Mouse (Mus musculus): ENCODE results near the gene Ttc21b. TPM values are rescaled to one million over a fixed set of nuclear protein-coding genes. Genes with fewer than 3 reads are reported as not detected.
"Not testable (repeated sequence)": the region's sequence is repeated elsewhere in the genome, so short reads cannot be mapped to it uniquely, and the experiment has no call there.

The Ttc21b gene
- polyA plus RNA-seq, 1 experiment from 2014 or later, result 12.5 TPM

- Histone ChIP-seq H3K27me3 (no peaks in the 10 kb centered on the region), H3K9ac (no peak overlapping the region), H3K27ac (no peak overlapping the region), H3K4me2 (no peak overlapping the region), H3K9me3 (no peaks in the 10 kb centered on the region), H3K4me1 (no peaks in the 10 kb centered on the region), H3K36me3 (peaks cover 10% of the 10 kb centered on the region; the same call in 1 of the 2 replicates), H3K4me3 (no peak overlapping the region)
- WGBS, result 94% methylated on average over 5 of the region's 5 CpGs
- ATAC-seq (ENCODE audit: insufficient number of reproducible peaks, low FRiP score, low TSS enrichment, low read depth), result no peak
These were observed 66.3 kb downstream of the Ttc21b start for GRCm38 (mm10) chr2:66190157-66190556.

- WGBS, result 96% methylated on average over 12 of the region's 12 CpGs
- H3K27me3 ChIP-seq; H3K9ac ChIP-seq; H3K4me1 ChIP-seq; H3K9me3 ChIP-seq; H3K4me2 ChIP-seq; H3K27ac ChIP-seq; ATAC-seq (ENCODE audit: insufficient number of reproducible peaks, low FRiP score, low TSS enrichment, low read depth); H3K36me3 ChIP-seq; H3K4me3 ChIP-seq: not testable (repeated sequence)
These were observed 67.2 kb downstream of the Ttc21b start for GRCm38 (mm10) chr2:66189197-66189596.

- no peaks in the 10 kb centered on the region for H3K9me3 ChIP-seq
- no peak for ATAC-seq (ENCODE audit: insufficient number of reproducible peaks, low FRiP score, low TSS enrichment, low read depth)
- WGBS, result 75% methylated on average over 6 of the region's 6 CpGs
- H3K4me3 ChIP-seq, result no peak overlapping the region
- H3K4me1 ChIP-seq, result no peaks in the 10 kb centered on the region
- H3K27me3 ChIP-seq, result no peaks in the 10 kb centered on the region
- H3K4me2 ChIP-seq, result no peak overlapping the region
- no peak overlapping the region for H3K9ac ChIP-seq
- H3K27ac ChIP-seq, result no peak overlapping the region
- peaks cover 5% of the 10 kb centered on the region; the same call in 1 of the 2 replicates for H3K36me3 ChIP-seq
These were observed 68.9 kb downstream of the Ttc21b start for GRCm38 (mm10) chr2:66187520-66187919.

- 84% methylated on average over 7 of the region's 7 CpGs for WGBS
- ATAC-seq (ENCODE audit: insufficient number of reproducible peaks, low FRiP score, low TSS enrichment, low read depth), result no peak
- H3K36me3 ChIP-seq, result peaks cover 5% of the 10 kb centered on the region; the same call in 1 of the 2 replicates
These were observed 71.8 kb downstream of the Ttc21b start for GRCm38 (mm10) chr2:66184431-66185164.

GRCm38 (mm10) chr2:66180293-66180692, 76.1 kb downstream of the Ttc21b start:
- Histone ChIP-seq H3K4me3 (0 out of 2 replicates have a peak overlapping the region, but pooled peaks have one; percentile 2), H3K9me3 (no peaks in the 10 kb centered on the region), H3K9ac (no peak overlapping the region), H3K27ac (no peak overlapping the region), H3K4me1 (peaks cover 3% of the 10 kb centered on the region; the same call in 1 of the 2 replicates), H3K27me3 (no peaks in the 10 kb centered on the region), H3K36me3 (no peaks in the 10 kb centered on the region), H3K4me2 (peak overlapping the region; percentile 28; the same call in 1 of the 2 replicates)
- ATAC-seq (ENCODE audit: insufficient number of reproducible peaks, low FRiP score, low TSS enrichment, low read depth), result 0 out of 2 replicates have a peak, but pooled peaks have one; percentile 63
- 12% methylated on average over 10 of the region's 10 CpGs for WGBS

More at GRCm38 (mm10) chr2:66184431-66185164, 71.8 kb downstream of the Ttc21b start:
- Histone ChIP-seq H3K27ac (no peak overlapping the region), H3K4me1 (peaks cover 3% of the 10 kb centered on the region; the same call in 1 of the 2 replicates), H3K9ac (no peak overlapping the region), H3K4me3 (no peak overlapping the region), H3K9me3 (no peaks in the 10 kb centered on the region), H3K27me3 (no peaks in the 10 kb centered on the region), H3K4me2 (no peak overlapping the region)

GRCm38 (mm10) chr2:66179782-66180181, 76.6 kb downstream of the Ttc21b start:
- no peak for ATAC-seq (ENCODE audit: insufficient number of reproducible peaks, low FRiP score, low TSS enrichment, low read depth)
- H3K27ac ChIP-seq, result no peak overlapping the region
- no peaks in the 10 kb centered on the region for H3K27me3 ChIP-seq
- peaks cover 3% of the 10 kb centered on the region; the same call in 1 of the 2 replicates for H3K4me1 ChIP-seq
- H3K9ac ChIP-seq, result no peak overlapping the region
- no peak overlapping the region; the same call in 1 of the 2 replicates for H3K4me3 ChIP-seq
- no peaks in the 10 kb centered on the region for H3K36me3 ChIP-seq
- H3K4me2 ChIP-seq, result 0 out of 2 replicates have a peak overlapping the region, but pooled peaks have one; percentile 17
- 23% methylated on average over 10 of the region's 10 CpGs for WGBS
- no peaks in the 10 kb centered on the region for H3K9me3 ChIP-seq

- no peaks in the 10 kb centered on the region for H3K9me3 ChIP-seq
- 65% methylated on average over 5 of the region's 5 CpGs for WGBS
- no peak for ATAC-seq (ENCODE audit: insufficient number of reproducible peaks, low FRiP score, low TSS enrichment, low read depth)
- H3K27ac ChIP-seq, result no peak overlapping the region
- peaks cover 3% of the 10 kb centered on the region; the same call in 1 of the 2 replicates for H3K4me1 ChIP-seq
- no peak overlapping the region for H3K9ac ChIP-seq
- H3K36me3 ChIP-seq, result no peaks in the 10 kb centered on the region
- no peak overlapping the region for H3K4me3 ChIP-seq
- H3K27me3 ChIP-seq, result no peaks in the 10 kb centered on the region
- H3K4me2 ChIP-seq, result no peak overlapping the region
These were observed 77.6 kb downstream of the Ttc21b start for GRCm38 (mm10) chr2:66178848-66179215.

GRCm38 (mm10) chr2:66177886-66178847, 78.2 kb downstream of the Ttc21b start:
- WGBS, result 65% methylated on average over 9 of the region's 9 CpGs
- Histone ChIP-seq H3K9ac (no peak overlapping the region), H3K4me1 (peaks cover 3% of the 10 kb centered on the region; the same call in 1 of the 2 replicates), H3K27me3 (no peaks in the 10 kb centered on the region), H3K4me2 (no peak overlapping the region), H3K27ac (no peak overlapping the region), H3K9me3 (no peaks in the 10 kb centered on the region), H3K36me3 (no peaks in the 10 kb centered on the region), H3K4me3 (no peak overlapping the region)
- no peak for ATAC-seq (ENCODE audit: insufficient number of reproducible peaks, low FRiP score, low TSS enrichment, low read depth)

GRCm38 (mm10) chr2:66177017-66177416, 79.4 kb downstream of the Ttc21b start:
- Histone ChIP-seq H3K4me2 (no peak overlapping the region), H3K9ac (no peak overlapping the region), H3K27ac (no peak overlapping the region), H3K36me3 (no peaks in the 10 kb centered on the region), H3K27me3 (no peaks in the 10 kb centered on the region), H3K4me3 (no peak overlapping the region), H3K9me3 (no peaks in the 10 kb centered on the region), H3K4me1 (peaks cover 3% of the 10 kb centered on the region; the same call in 1 of the 2 replicates)
- no peak for ATAC-seq (ENCODE audit: insufficient number of reproducible peaks, low FRiP score, low TSS enrichment, low read depth)
- 76% methylated on average over 7 of the region's 7 CpGs for WGBS

GRCm38 (mm10) chr2:66173134-66173533, 83.3 kb downstream of the Ttc21b start:
- no peak overlapping the region for H3K27ac ChIP-seq
- no peaks in the 10 kb centered on the region for H3K36me3 ChIP-seq
- no peaks in the 10 kb centered on the region for H3K4me1 ChIP-seq
- no peak overlapping the region for H3K4me3 ChIP-seq
- no peaks in the 10 kb centered on the region for H3K9me3 ChIP-seq
- H3K4me2 ChIP-seq, result no peak overlapping the region
- WGBS, result 56% methylated on average over 5 of the region's 5 CpGs
- ATAC-seq (ENCODE audit: insufficient number of reproducible peaks, low FRiP score, low TSS enrichment, low read depth), result no peak
- no peaks in the 10 kb centered on the region for H3K27me3 ChIP-seq
- H3K9ac ChIP-seq, result no peak overlapping the region

GRCm38 (mm10) chr2:66171643-66172042, 84.8 kb downstream of the Ttc21b start:
- Histone ChIP-seq H3K36me3 (no peaks in the 10 kb centered on the region), H3K4me3 (no peak overlapping the region), H3K9me3 (no peaks in the 10 kb centered on the region), H3K4me1 (no peaks in the 10 kb centered on the region), H3K27me3 (no peaks in the 10 kb centered on the region), H3K9ac (no peak overlapping the region), H3K4me2 (no peak overlapping the region), H3K27ac (no peak overlapping the region)
- no peak for ATAC-seq (ENCODE audit: insufficient number of reproducible peaks, low FRiP score, low TSS enrichment, low read depth)
- WGBS, result 76% methylated on average over 3 of the region's 3 CpGs
